ENCODE assay signal across 8 mouse cellular contexts in genomic region chr8:90657641-90658051, GRCm38 (mm10).
DNase-seq lines count a peak whose midpoint lies in the region; ATAC-seq and TF ChIP-seq lines count a peak whose summit lies in the region.

No protein-coding gene starts in this region.

- no peak overlapping the region for H3K4me3 ChIP-seq in kidney, embryonic 15.5 days (replicated peaks)
- no peak overlapping the region for H3K4me3 ChIP-seq in cortical plate, adult 2 months (ENCODE audit: insufficient read depth, low read length)
- no peak overlapping the region for H3K4me3 ChIP-seq in left cerebral cortex, adult 2 months
- no peak overlapping the region for H3K4me3 ChIP-seq in neural tube, embryonic 11.5 days (ENCODE audit: low read depth, low read length)

- H3K4me2 ChIP-seq in kidney, embryonic 15.5 days: no peak overlapping the region
- no peak overlapping the region for H3K4me2 ChIP-seq in neural tube, embryonic 11.5 days (ENCODE audit: low read depth)

- no peaks in the 10 kb centered on the region for H3K4me1 ChIP-seq in kidney, embryonic 15.5 days
- peaks cover 3% of the 10 kb centered on the region; the same call in 1 of the 2 replicates for H3K4me1 ChIP-seq in cortical plate, adult 2 months (ENCODE audit: control insufficient read depth, insufficient read depth, low read length)
- H3K4me1 ChIP-seq in neural tube, embryonic 11.5 days (ENCODE audit: control insufficient read depth, insufficient read depth, low read length): peaks cover 3% of the 10 kb centered on the region; the same call in 1 of the 2 replicates

- intact Hi-C loops in heart, postnatal 10 days (cut with DNase I): loop anchor here (1.0 to 5.0 kb wide), 4 partner anchors 50 to 807 kb away; partner anchors contain the start of gene Tox3
- intact Hi-C loops in left cerebral cortex, adult 2 months (cut with DNase I): loop anchor here (1.0 to 5.0 kb wide), 4 partner anchors 115 to 807 kb away; partner anchors contain the start of gene Tox3

- peak; percentile 3 for DNase-seq in kidney, adult 18-20 months
- peak; percentile 53 to 62 for DNase-seq in heart, postnatal 10 days
- peak; percentile 56 to 63 for DNase-seq in left cerebral cortex, adult 2 months (ENCODE audit: extremely low spot score in 1 of 2, low spot score in 2 of 2)
- DNase-seq in neural tube, embryonic 11.5 days (ENCODE audit: low spot score): peak; percentile 60
- DNase-seq in thymus, postnatal 36 days: no peak
- no peak for DNase-seq in thymus, postnatal 0 days (ENCODE audit: low spot score)

- TF ChIP-seq CTCF in cortical plate, adult 2 months (IDR thresholded peaks at IDR 0.05; ENCODE audit: extremely low read depth, insufficient read depth, low read length): peak; percentile 45; the same call in 1 of the 2 replicates
- peak; percentile 67 for TF ChIP-seq CTCF in left cerebral cortex, adult 2 months (IDR thresholded peaks at IDR 0.05)

- no peak for TF ChIP-seq POLR2A in cortical plate, adult 2 months (IDR thresholded peaks at IDR 0.05; ENCODE audit: extremely low read depth, insufficient read depth, low read length)

- no peak overlapping the region for H3K9ac ChIP-seq in kidney, embryonic 15.5 days
- H3K9ac ChIP-seq in neural tube, embryonic 11.5 days (ENCODE audit: low read length): no peak overlapping the region

- no peak overlapping the region for H3K27ac ChIP-seq in kidney, embryonic 15.5 days
- no peak overlapping the region for H3K27ac ChIP-seq in cortical plate, adult 2 months (ENCODE audit: insufficient read depth, low read length)
- H3K27ac ChIP-seq in left cerebral cortex, adult 2 months: no peak overlapping the region
- H3K27ac ChIP-seq in neural tube, embryonic 11.5 days (ENCODE audit: low read depth, low read length): no peak overlapping the region

- H3K36me3 ChIP-seq in kidney, embryonic 15.5 days: no peaks in the 10 kb centered on the region
- no peaks in the 10 kb centered on the region for H3K36me3 ChIP-seq in neural tube, embryonic 11.5 days (ENCODE audit: control insufficient read depth, insufficient read depth, low read length)

- ATAC-seq in kidney, embryonic 15.5 days (replicated peaks; ENCODE audit: low FRiP score): no peak
- ATAC-seq in neural tube, embryonic 11.5 days (ENCODE audit: insufficient read depth, low FRiP score, low TSS enrichment): no peak

- H3K27me3 ChIP-seq in kidney, embryonic 15.5 days: no peaks in the 10 kb centered on the region
- no peaks in the 10 kb centered on the region for H3K27me3 ChIP-seq in neural tube, embryonic 11.5 days (ENCODE audit: control insufficient read depth, insufficient read depth, low read length)

- WGBS in kidney, embryonic 15.5 days: 33% methylated on average over 7 of the region's 7 CpGs
- WGBS in neural tube, embryonic 11.5 days: 34% methylated on average over 7 of the region's 7 CpGs

- 0 out of 2 replicates have a peak, but pooled peaks cover 5% of the 10 kb centered on the region for H3K9me3 ChIP-seq in kidney, embryonic 15.5 days (replicated peaks)
- H3K9me3 ChIP-seq in neural tube, embryonic 11.5 days (ENCODE audit: control insufficient read depth, low read length): 0 out of 2 replicates have a peak, but pooled peaks cover 3% of the 10 kb centered on the region

Comparison
In these comparisons a context has a peak if more than half of its experiments do, and no peak if none do; other contexts are left out.
1. DNase-seq: peak in kidney, adult 18-20 months (single experiment), heart, postnatal 10 days (2 of 2), left cerebral cortex, adult 2 months (2 of 2) and neural tube, embryonic 11.5 days (single experiment); none in thymus, postnatal 36 days (0 of 2) and thymus, postnatal 0 days (single experiment).